Mouse (Mus musculus) erythroblast, embryonic 14.5 days (primary cell): ENCODE data around the gene Gnb3.

Experiments
- GATA1 ChIP-seq: IDR thresholded peaks from 2 replicates; pipeline ENCODE4 v1.6.1; 2012; ENCODE audit warnings: low read length, inconsistent platforms, mixed read lengths
- TAL1 ChIP-seq: IDR thresholded peaks from 3 replicates; pipeline ENCODE4 v1.6.1; 2012; ENCODE audit warnings: low read length, inconsistent platforms, mixed read lengths

GRCm38 (mm10) chr6:124874348-124874747 is 34.3 kb upstream of the Gnb3 start:
- TF ChIP-seq TAL1: no peak
- no peak for TF ChIP-seq GATA1
